In the genomic region with DNA sequence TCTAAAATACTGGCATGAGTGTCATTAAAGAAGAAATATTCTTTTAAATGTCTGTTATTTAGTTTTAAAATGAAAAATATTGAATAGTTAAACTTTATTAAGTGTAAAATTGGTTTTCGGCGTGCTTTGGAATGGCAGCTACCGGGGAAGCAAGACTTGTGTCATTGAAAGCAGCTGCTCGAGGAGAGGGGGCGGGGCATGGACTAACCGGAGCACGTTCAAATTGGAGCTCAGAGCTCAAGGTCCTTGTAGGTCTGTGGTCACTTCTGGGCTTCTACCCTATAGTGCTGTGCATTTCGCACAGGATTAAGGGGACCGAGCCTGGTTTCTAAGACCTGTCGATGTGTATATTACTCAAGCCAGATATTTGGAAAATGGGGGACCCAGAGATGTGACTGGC, we compare ENCODE assay signal across 19 mouse cellular contexts.
DNase-seq lines count a peak whose midpoint lies in the region; ATAC-seq and TF ChIP-seq lines count a peak whose summit lies in the region.
"Had no signal": no experiment of that assay in that cellular context is flagged by ENCODE, and none has a peak within 500 bp of the region (broad histone marks: within the 10 kb centered on the region; RNA-seq: fewer than 3 reads in every experiment).

No protein-coding gene starts in this region.

- no peak overlapping the region for H3K4me2 ChIP-seq in kidney, embryonic 15.5 days
- H3K4me2 ChIP-seq: heart, embryonic 15.5 days; limb, embryonic 12.5 days had no signal

- no peak overlapping the region for H3K4me3 ChIP-seq in kidney, embryonic 15.5 days (replicated peaks)
- no peak overlapping the region for H3K4me3 ChIP-seq in thymus, adult 2 months (ENCODE audit: control insufficient read depth, insufficient read depth, low read length)
- no peak overlapping the region for H3K4me3 ChIP-seq in forebrain, embryonic 10.5 days
- H3K4me3 ChIP-seq: erythroblast, embryonic 14.5 days; heart, embryonic 15.5 days; limb, embryonic 12.5 days; midbrain, embryonic 10.5 days; myocyte had no signal

- WGBS in kidney, embryonic 15.5 days = 67% methylated on average over 10 of the region's 10 CpGs
- 89% methylated on average over 10 of the region's 10 CpGs for whole genome bisulfite sequencing in thymus, adult 2 months
- 63% methylated on average over 10 of the region's 10 CpGs for WGBS in forebrain, embryonic 10.5 days

- H3K4me1 ChIP-seq in kidney, embryonic 15.5 days = peaks cover 8% of the 10 kb centered on the region
- H3K4me1 ChIP-seq in thymus, adult 2 months (replicated peaks; ENCODE audit: control insufficient read depth, insufficient read depth, low read length) = no peaks in the 10 kb centered on the region
- peaks cover 24% of the 10 kb centered on the region for H3K4me1 ChIP-seq in forebrain, embryonic 10.5 days
- H3K4me1 ChIP-seq: heart, embryonic 15.5 days had no signal

- no peak for TF ChIP-seq POLR2A in thymus, adult 2 months (IDR thresholded peaks at IDR 0.05; ENCODE audit: control insufficient read depth, extremely low read depth, insufficient read depth, low read length, poor library complexity)

- no peak overlapping the region for H3K9ac ChIP-seq in kidney, embryonic 15.5 days
- H3K9ac ChIP-seq: heart, embryonic 15.5 days; limb, embryonic 12.5 days; liver, postnatal 0 days had no signal

- peak; percentile 45 for DNase-seq in kidney, postnatal 10 days
- peak; percentile 69 for DNase-seq in testis, postnatal 10 days (ENCODE audit: low spot score)
- no peak for DNase-seq in testis, postnatal 14 days (ENCODE audit: low spot score)
- peak; percentile 59 for DNase-seq in gastrocnemius, postnatal 14 days
- peak; percentile 14 for DNase-seq in skeletal muscle tissue, adult 2 months (ENCODE audit: low read depth, low spot score)
- no peak for DNase-seq in thymus, adult 2 months
- DNase-seq in forebrain, embryonic 10.5 days (ENCODE audit: extremely low spot score, low spot score) = no peak
- DNase-seq: cerebellum, postnatal 36 days; liver, postnatal 0 days; thymus, postnatal 36 days had no signal

- no peak for ATAC-seq in kidney, embryonic 15.5 days (replicated peaks; ENCODE audit: low FRiP score)
- ATAC-seq: activated CD4-positive, CD25-positive, alpha-beta regulatory T cell, adult 4 months; CD4-positive, CD25-positive, alpha-beta regulatory T cell, adult 4 months; hindbrain, embryonic 16.5 days; liver, postnatal 0 days had no signal

- H3K27ac ChIP-seq in kidney, embryonic 15.5 days = no peak overlapping the region
- H3K27ac ChIP-seq in thymus, adult 2 months (ENCODE audit: control insufficient read depth, insufficient read depth, low read length) = no peak overlapping the region
- H3K27ac ChIP-seq in forebrain, embryonic 10.5 days = no peak overlapping the region
- H3K27ac ChIP-seq: heart, embryonic 15.5 days; midbrain, embryonic 10.5 days had no signal

- no peaks in the 10 kb centered on the region for H3K9me3 ChIP-seq in kidney, embryonic 15.5 days (replicated peaks)
- H3K9me3 ChIP-seq in forebrain, embryonic 10.5 days = peaks cover 3% of the 10 kb centered on the region; the same call in 1 of the 2 replicates
- H3K9me3 ChIP-seq: heart, embryonic 15.5 days; limb, embryonic 12.5 days; midbrain, embryonic 10.5 days had no signal

- H3K36me3 ChIP-seq in kidney, embryonic 15.5 days = no peaks in the 10 kb centered on the region
- H3K36me3 ChIP-seq in thymus, adult 2 months (ENCODE audit: control insufficient read depth, insufficient read depth, low read length) = no peaks in the 10 kb centered on the region
- no peaks in the 10 kb centered on the region for H3K36me3 ChIP-seq in forebrain, embryonic 10.5 days (replicated peaks)
- H3K36me3 ChIP-seq: heart, embryonic 15.5 days; limb, embryonic 12.5 days; midbrain, embryonic 10.5 days had no signal

- TF ChIP-seq CTCF in thymus, adult 2 months (IDR thresholded peaks at IDR 0.05; ENCODE audit: borderline replicate concordance, control insufficient read depth, extremely low read depth, insufficient read depth, low read length, poor library complexity) = no peak

- intact Hi-C loops in gastrocnemius, postnatal 14 days (cut with DNase I; ENCODE audit: low total_unique reads) = no loop called here

- H3K27me3 ChIP-seq in kidney, embryonic 15.5 days = no peaks in the 10 kb centered on the region
- H3K27me3 ChIP-seq in thymus, adult 2 months (ENCODE audit: control insufficient read depth, insufficient read depth, low read length) = no peaks in the 10 kb centered on the region
- no peaks in the 10 kb centered on the region for H3K27me3 ChIP-seq in forebrain, embryonic 10.5 days (ENCODE audit: poor library complexity, severe bottlenecking)
- H3K27me3 ChIP-seq: heart, embryonic 15.5 days had no signal

Comparison
In these comparisons a context has a peak if more than half of its experiments do, and no peak if none do; other contexts are left out.
1. DNase-seq: peak in kidney, postnatal 10 days (single experiment), testis, postnatal 10 days (single experiment), gastrocnemius, postnatal 14 days (single experiment) and skeletal muscle tissue, adult 2 months (single experiment); none in testis, postnatal 14 days (single experiment), thymus, adult 2 months (single experiment) and forebrain, embryonic 10.5 days (single experiment).